Mouse (Mus musculus): Measurements from ENCODE around the gene Aldh1a2. TPM values are rescaled to one million over a fixed set of nuclear protein-coding genes. Genes with fewer than 3 reads are reported as not detected.

The Aldh1a2 gene
- polyA plus RNA-seq, 1 experiment: 0.56 TPM

DNA sequence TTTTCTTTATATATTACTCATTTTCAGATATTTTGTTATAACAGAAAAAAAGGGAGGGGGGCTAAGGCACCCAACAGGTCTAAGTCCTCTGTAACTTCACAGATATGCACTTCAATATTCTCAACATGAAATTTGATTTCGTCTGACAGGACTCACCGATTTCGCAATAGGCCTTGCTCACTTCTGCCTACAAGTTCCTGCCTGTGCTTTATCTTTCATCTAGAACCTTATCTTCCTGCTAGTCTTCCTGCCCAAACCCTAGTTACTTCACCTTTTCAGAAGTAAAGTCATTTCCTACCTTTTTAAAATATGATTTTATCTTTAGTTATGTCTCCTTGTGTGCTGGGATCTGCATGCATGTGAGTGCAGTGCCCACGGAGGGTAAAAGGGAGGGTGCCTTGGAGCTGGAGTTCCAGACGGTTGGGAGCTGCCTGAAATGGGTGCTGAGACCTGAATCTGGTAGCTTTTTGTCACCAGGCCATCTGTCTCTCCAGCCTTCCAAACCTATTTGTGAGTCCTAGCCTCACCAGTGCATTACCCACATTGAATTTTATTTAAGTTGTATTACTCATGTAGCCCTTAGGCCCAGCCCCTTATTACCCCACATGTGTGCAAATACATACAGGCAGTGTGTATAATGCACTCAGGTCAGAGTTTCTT lies 41.1 kb upstream of the Aldh1a2 start:
- 0 out of 2 replicates have a peak, but pooled peaks cover 2% of the 10 kb centered on the region for H3K4me1 ChIP-seq (ENCODE audit: control insufficient read depth, insufficient read depth, insufficient read length)
- WGBS: 42% methylated on average over 5 of the region's 5 CpGs
- no peak overlapping the region for H3K27ac ChIP-seq (ENCODE audit: insufficient read depth, low read length)
- no peaks in the 10 kb centered on the region for H3K27me3 ChIP-seq (ENCODE audit: control insufficient read depth, insufficient read depth, low read length)
- DNase-seq (ENCODE audit: low read depth in 1 of 2, low spot score in 2 of 2): no peak
- no peaks in the 10 kb centered on the region for H3K36me3 ChIP-seq (ENCODE audit: control insufficient read depth, insufficient read depth, low read length)
- TF ChIP-seq CTCF (IDR thresholded peaks at IDR 0.05; ENCODE audit: extremely low read depth, insufficient read depth, insufficient read length, insufficient replicate concordance) (no peak), POLR2A (IDR thresholded peaks at IDR 0.05; ENCODE audit: low read depth, low read length) (no peak)
- no peak overlapping the region for H3K4me3 ChIP-seq (ENCODE audit: extremely low read depth, insufficient read depth, insufficient read length)

DNA sequence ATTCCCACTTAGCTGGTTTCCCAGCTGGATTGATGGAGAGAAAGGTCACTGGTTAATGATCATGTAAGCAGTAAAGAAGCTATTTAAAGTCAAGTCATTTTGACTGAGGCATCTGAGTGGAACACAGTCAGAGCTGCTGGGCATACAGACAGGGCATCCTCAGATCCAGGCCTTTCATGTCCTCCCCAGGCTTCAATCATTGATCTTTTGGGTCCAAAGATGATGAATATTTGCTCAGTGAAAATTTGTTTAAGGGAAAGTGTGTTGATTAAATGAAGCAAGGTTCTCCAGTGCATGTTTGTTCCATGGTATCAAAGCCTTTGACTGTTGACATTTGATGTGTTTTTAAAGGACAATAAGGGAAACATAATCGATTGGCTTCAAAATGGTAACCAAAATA lies 39.9 kb upstream of the Aldh1a2 start:
- DNase-seq (ENCODE audit: low read depth in 1 of 2, low spot score in 2 of 2): no peak
- TF ChIP-seq POLR2A (IDR thresholded peaks at IDR 0.05; ENCODE audit: low read depth, low read length) (no peak), CTCF (IDR thresholded peaks at IDR 0.05; ENCODE audit: extremely low read depth, insufficient read depth, insufficient read length, insufficient replicate concordance) (no peak)
- H3K36me3 ChIP-seq (ENCODE audit: control insufficient read depth, insufficient read depth, low read length): no peaks in the 10 kb centered on the region
- whole genome bisulfite sequencing: 93% methylated on average over 1 of the region's 1 CpGs
- no peaks in the 10 kb centered on the region for H3K27me3 ChIP-seq (ENCODE audit: control insufficient read depth, insufficient read depth, low read length)
- H3K4me3 ChIP-seq (ENCODE audit: extremely low read depth, insufficient read depth, insufficient read length): no peak overlapping the region
- H3K27ac ChIP-seq (ENCODE audit: insufficient read depth, low read length): no peak overlapping the region
- H3K4me1 ChIP-seq (ENCODE audit: control insufficient read depth, insufficient read depth, insufficient read length): 0 out of 2 replicates have a peak, but pooled peaks cover 2% of the 10 kb centered on the region

DNA sequence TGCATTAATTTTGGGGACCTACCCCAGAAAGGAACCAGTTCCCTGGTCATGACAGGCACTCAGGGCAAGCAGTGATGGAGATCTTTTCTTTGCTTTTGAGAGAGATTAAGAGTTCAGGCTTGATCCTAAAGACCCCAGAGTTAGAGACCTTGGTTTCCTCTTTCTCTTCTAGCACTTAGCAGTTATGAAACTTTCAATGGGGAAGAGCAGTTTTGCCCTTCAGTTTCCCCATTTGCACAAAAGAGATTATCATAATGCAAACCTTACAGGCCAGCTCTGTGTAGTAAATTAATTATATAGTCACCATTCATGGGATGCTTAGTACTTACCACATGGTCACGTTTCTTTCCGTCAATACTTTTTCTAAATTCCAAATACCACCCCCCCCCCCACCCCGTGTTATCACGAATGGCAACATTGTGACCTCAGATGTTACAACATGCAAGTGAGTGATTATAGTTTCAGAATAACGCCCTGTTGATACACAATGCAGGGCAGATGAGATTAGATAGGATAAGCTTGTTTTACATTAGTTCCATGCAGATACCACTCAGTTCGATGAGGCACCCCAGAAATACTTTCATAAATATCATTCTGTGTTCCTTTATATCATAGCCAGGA lies 36.2 kb upstream of the Aldh1a2 start:
- no peak overlapping the region for H3K4me3 ChIP-seq (ENCODE audit: extremely low read depth, insufficient read depth, insufficient read length)
- H3K36me3 ChIP-seq (ENCODE audit: control insufficient read depth, insufficient read depth, low read length): no peaks in the 10 kb centered on the region
- TF ChIP-seq CTCF (IDR thresholded peaks at IDR 0.05; ENCODE audit: extremely low read depth, insufficient read depth, insufficient read length, insufficient replicate concordance): no peak
- no peak for TF ChIP-seq POLR2A (IDR thresholded peaks at IDR 0.05; ENCODE audit: low read depth, low read length)
- 0 out of 2 replicates have a peak, but pooled peaks cover 2% of the 10 kb centered on the region for H3K4me1 ChIP-seq (ENCODE audit: control insufficient read depth, insufficient read depth, insufficient read length)
- no peak overlapping the region for H3K27ac ChIP-seq (ENCODE audit: insufficient read depth, low read length)
- no peak for DNase-seq (ENCODE audit: low read depth in 1 of 2, low spot score in 2 of 2)
- no peaks in the 10 kb centered on the region for H3K27me3 ChIP-seq (ENCODE audit: control insufficient read depth, insufficient read depth, low read length)
- 69% methylated on average over 6 of the region's 6 CpGs for WGBS

DNA sequence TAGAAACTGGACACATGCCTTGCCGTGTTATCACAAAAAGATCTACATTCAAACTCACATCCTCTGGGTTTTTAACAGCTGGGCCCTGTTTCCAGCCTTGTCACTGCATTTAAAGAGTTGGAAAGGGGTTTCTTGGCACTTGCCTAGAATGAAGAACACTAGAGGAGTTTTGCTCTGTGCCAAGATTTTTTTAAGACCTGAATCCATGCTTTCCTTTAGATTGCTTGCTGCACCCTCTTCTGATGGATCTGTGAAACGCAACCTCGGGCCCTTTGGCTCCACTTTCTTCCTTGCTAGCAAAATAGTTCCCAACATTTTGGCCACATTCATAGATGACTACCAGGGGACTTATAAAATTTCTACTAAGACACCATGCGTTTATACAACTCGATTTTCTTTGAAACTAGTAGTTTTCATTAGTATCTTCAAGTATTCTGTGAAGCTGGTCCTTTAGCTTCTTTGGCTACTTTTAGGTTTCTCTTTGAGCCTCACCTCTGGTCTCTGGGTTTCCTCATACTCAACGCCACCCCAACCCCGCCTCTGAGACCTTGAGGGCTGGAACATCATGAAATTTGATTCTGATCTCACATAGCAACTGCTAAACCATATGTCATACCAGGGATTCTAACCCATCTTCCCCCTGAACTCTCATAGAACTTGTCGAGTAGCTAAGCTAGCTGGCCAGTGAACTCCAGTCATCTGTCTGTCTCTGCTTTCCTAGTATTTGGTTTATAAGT lies 35.5 kb upstream of the Aldh1a2 start:
- Histone ChIP-seq H3K4me3 (ENCODE audit: extremely low read depth, insufficient read depth, insufficient read length) (no peak overlapping the region), H3K4me1 (ENCODE audit: control insufficient read depth, insufficient read depth, insufficient read length) (no peaks in the 10 kb centered on the region), H3K27me3 (ENCODE audit: control insufficient read depth, insufficient read depth, low read length) (no peaks in the 10 kb centered on the region), H3K27ac (ENCODE audit: insufficient read depth, low read length) (no peak overlapping the region), H3K36me3 (ENCODE audit: control insufficient read depth, insufficient read depth, low read length) (no peaks in the 10 kb centered on the region)
- TF ChIP-seq CTCF (IDR thresholded peaks at IDR 0.05; ENCODE audit: extremely low read depth, insufficient read depth, insufficient read length, insufficient replicate concordance) (no peak), POLR2A (IDR thresholded peaks at IDR 0.05; ENCODE audit: low read depth, low read length) (no peak)
- 77% methylated on average over 8 of the region's 8 CpGs for WGBS
- DNase-seq (ENCODE audit: low read depth in 1 of 2, low spot score in 2 of 2): no peak

DNA sequence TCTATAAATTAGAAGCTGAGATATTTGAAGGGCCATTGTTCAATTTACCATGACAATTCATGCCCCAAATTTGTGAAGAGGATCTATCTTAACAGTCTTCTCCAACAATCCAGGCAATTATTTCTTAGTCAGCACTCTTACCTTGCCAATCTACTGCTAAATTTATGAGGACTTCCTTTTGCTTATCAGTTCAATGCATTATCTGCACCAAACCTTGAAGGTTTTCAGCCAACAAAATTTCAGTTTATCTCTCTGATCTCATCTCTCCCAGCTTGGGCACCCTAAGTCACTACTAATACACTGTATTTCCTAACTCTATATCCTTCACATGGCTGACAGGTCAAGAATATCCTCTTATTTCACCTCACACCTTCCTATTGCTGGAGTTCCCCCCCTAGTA lies 30.3 kb upstream of the Aldh1a2 start:
- Histone ChIP-seq H3K4me1 (ENCODE audit: control insufficient read depth, insufficient read depth, insufficient read length) (no peaks in the 10 kb centered on the region), H3K36me3 (ENCODE audit: control insufficient read depth, insufficient read depth, low read length) (no peaks in the 10 kb centered on the region), H3K27ac (ENCODE audit: insufficient read depth, low read length) (no peak overlapping the region), H3K27me3 (ENCODE audit: control insufficient read depth, insufficient read depth, low read length) (no peaks in the 10 kb centered on the region), H3K4me3 (ENCODE audit: extremely low read depth, insufficient read depth, insufficient read length) (no peak overlapping the region)
- TF ChIP-seq POLR2A (IDR thresholded peaks at IDR 0.05; ENCODE audit: low read depth, low read length) (no peak), CTCF (IDR thresholded peaks at IDR 0.05; ENCODE audit: extremely low read depth, insufficient read depth, insufficient read length, insufficient replicate concordance) (no peak)
- no peak for DNase-seq (ENCODE audit: low read depth in 1 of 2, low spot score in 2 of 2)

DNA sequence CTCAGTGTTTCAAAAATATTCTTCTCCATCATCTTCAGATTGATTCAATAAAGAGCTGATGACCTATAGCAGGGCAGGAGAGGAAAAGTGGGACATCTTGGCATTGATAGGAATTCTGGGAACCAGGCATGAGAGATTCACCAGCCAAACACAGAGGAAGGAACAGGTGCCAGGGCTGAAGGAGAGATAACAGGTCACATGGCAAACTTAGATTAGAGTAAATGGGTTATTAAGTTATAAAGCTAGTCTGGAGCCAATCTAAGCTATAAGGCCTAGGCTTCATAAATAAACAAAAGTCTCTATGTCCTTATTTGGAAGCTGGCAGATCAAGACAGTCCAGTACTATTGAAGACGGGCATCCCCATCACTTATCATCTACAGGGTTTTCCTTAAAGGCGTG lies 29.8 kb upstream of the Aldh1a2 start:
- no peak overlapping the region for H3K27ac ChIP-seq (ENCODE audit: insufficient read depth, low read length)
- H3K27me3 ChIP-seq (ENCODE audit: control insufficient read depth, insufficient read depth, low read length): no peaks in the 10 kb centered on the region
- no peaks in the 10 kb centered on the region for H3K4me1 ChIP-seq (ENCODE audit: control insufficient read depth, insufficient read depth, insufficient read length)
- TF ChIP-seq POLR2A (IDR thresholded peaks at IDR 0.05; ENCODE audit: low read depth, low read length): no peak
- no peak for TF ChIP-seq CTCF (IDR thresholded peaks at IDR 0.05; ENCODE audit: extremely low read depth, insufficient read depth, insufficient read length, insufficient replicate concordance)
- 95% methylated on average over 2 of the region's 2 CpGs for WGBS
- H3K36me3 ChIP-seq (ENCODE audit: control insufficient read depth, insufficient read depth, low read length): no peaks in the 10 kb centered on the region
- no peak overlapping the region for H3K4me3 ChIP-seq (ENCODE audit: extremely low read depth, insufficient read depth, insufficient read length)
- no peak for DNase-seq (ENCODE audit: low read depth in 1 of 2, low spot score in 2 of 2)
